Mouse (Mus musculus): ENCODE data around the gene Wdsub1.

- TF ChIP-seq CTCF (IDR thresholded peaks at IDR 0.05; ENCODE audit: low read depth) = no peak
- no peak for TF ChIP-seq EP300 (IDR thresholded peaks at IDR 0.05; ENCODE audit: low read depth)
These were observed 63.0 kb downstream of the Wdsub1 start for GRCm38 (mm10) chr2:59819415-59819814.

All from heart, postnatal 0 days (tissue).